Mouse (Mus musculus): Measurements from ENCODE around the gene Utf1.

Utf1 gene

DNA sequence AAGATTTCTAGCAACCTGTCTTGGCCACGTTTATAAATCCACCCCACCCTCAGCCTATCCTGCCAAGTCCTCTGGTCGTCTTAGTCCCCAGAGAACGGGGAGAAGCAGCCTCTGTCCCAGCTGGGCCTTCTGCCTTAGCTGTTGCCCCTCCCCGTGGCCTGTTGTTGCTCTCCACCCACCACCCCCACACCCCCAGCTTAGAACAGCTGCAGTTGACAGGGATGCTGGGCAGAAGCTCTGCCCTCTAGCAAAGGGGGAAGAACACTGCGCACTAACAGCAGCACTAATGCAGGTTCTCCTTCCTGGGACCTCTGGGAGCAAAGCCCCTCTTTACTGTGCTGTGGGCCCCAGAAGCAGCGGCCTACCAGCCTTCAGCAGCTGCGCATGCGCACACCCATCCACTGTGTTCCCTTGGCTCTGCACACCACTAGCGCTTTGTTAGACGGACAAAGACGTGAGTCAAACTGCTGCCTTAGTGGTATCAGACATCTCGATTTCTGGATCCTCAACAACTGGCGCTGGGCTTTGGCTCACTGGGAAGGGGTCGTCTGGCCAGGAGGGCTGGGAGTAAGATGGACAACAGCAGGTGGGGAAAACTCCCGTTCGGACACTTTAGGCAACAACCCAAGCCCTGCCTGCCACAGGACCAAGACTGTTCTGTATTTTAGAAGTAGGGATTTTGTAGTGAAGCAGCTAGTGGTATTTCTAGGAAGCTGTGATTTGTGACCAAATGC lies 2.9 kb upstream of the Utf1 start:
- DNase-seq (ENCODE audit: low read depth) = no peak

- DNase-seq (ENCODE audit: low read depth) = no peak
These were observed 977 bp downstream of the Utf1 start for GRCm38 (mm10) chr7:139944291-139945240.

- DNase-seq (ENCODE audit: low read depth) = no peak
These were observed 1.9 kb downstream of the Utf1 start for GRCm38 (mm10) chr7:139945516-139945915.

DNA sequence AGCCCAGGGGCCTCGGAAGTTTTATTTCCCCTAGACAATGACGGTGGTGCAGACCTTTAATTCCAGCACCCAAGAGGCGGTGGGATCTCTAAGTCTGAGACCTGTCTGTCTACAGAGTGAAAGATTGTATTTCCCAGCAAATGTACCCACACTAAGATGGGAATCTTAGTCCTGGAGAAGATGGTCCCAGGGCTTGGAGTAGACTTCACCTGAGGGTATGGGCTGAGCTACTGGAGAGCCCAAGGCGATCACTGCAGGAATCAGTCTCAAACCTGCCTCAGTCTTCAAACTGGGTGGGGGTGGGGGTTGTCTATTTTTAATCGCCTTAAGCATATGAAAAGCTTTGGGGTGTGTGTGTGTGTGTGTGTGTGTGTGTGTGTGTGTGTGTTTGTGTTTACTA lies 2.4 kb downstream of the Utf1 start:
- no peak for DNase-seq (ENCODE audit: low read depth)

DNA sequence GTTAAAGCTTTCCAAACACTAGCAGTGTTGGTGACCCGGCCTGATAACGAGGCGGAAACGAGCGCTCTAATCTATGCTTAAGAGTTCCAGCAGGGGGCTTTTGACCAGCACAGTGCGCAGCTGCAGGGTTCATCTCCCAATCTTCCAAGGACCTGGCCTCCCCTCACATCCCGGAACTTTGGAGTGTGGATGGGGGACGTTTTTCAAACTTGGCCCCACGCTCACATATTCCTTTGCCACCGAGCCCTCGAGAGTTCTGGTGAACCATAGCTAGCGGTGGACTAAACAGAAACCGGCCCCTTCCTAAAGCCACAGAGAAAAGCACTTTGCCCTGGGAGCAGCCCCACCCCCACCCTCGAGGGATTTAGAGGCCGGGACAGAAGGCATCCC lies 6.3 kb downstream of the Utf1 start:
- DNase-seq (ENCODE audit: low read depth) = peak; percentile 52

- peak; percentile 53 for DNase-seq (ENCODE audit: low read depth)
These were observed 6.8 kb downstream of the Utf1 start for GRCm38 (mm10) chr7:139950283-139950971.

GRCm38 (mm10) chr7:139951079-139951478 lies 7.5 kb downstream of the Utf1 start:
- peak; percentile 31 for DNase-seq (ENCODE audit: low read depth)

- DNase-seq (ENCODE audit: low read depth) = no peak
These were observed 8.5 kb downstream of the Utf1 start for GRCm38 (mm10) chr7:139951991-139952633.

GRCm38 (mm10) chr7:139955505-139955904 lies 11.9 kb downstream of the Utf1 start:
- DNase-seq (ENCODE audit: low read depth) = peak; percentile 47

GRCm38 (mm10) chr7:139956658-139957057 lies 13.1 kb downstream of the Utf1 start:
- no peak for DNase-seq (ENCODE audit: low read depth)

- DNase-seq (ENCODE audit: low read depth) = no peak
These were observed 13.8 kb downstream of the Utf1 start for GRCm38 (mm10) chr7:139957437-139957836.

GRCm38 (mm10) chr7:139957958-139958357 lies 14.4 kb downstream of the Utf1 start:
- DNase-seq (ENCODE audit: low read depth) = no peak

DNA sequence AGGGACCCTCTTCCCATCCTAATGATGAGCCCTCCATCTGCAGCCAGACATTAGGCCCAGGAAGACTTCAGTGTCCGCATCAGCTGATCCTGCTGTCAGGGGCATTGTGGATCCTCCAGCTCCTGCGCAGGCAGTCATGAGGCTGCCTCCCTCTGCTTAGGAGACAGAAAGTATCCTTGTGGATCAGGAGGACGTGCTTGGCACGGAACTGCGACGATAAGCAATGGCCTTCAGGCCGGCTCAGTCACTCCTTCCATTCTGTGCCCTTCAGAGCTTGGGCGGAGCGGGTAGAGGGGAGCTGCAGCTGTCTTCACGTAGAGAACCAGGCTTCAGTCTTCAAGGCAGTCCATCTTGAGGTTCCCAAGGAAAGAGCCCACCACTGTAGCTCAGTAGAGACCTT lies 17.6 kb downstream of the Utf1 start:
- no peak for DNase-seq (ENCODE audit: low read depth)

GRCm38 (mm10) chr7:139963814-139964213 lies 20.2 kb downstream of the Utf1 start:
- no peak for DNase-seq (ENCODE audit: low read depth)

DNA sequence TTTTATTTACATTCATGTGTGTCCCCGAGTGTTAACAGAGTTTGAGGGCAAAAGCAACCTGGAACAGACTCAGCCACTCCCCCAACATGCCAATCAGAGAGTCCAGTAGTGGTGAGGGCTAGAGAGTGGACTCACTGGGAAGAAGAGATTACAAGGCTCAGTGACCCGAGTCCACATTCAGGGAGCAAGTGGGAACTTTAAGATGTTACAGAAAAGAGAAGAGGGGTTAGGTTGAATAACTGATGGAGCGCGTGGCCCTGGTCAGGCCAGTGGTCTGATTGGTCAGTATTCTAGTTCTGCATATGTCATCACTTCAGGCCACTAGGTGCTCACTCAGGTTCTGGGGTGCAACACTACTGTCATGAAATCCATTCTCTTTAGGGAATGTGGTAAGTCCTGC lies 23.6 kb downstream of the Utf1 start:
- DNase-seq (ENCODE audit: low read depth) = no peak

DNA sequence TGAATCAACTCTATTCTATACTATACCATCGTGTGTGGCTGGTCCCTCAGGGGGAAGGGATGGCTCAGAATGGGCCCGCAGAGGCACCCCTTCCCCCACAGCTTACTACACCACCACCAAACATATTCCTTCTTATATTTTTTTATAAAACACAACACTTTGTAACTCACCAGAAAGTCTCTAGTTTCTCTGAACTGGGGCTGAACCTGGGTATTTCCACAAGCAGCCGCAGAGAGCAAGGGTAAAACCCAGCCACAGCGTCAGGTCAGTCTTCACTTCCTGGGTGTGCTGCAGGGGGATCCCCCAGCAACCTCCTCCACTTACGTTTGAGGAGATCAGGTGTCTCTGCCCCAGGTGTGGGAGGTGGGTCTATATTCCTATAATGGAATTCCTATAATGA lies 24.8 kb downstream of the Utf1 start:
- DNase-seq (ENCODE audit: low read depth) = no peak

DNA sequence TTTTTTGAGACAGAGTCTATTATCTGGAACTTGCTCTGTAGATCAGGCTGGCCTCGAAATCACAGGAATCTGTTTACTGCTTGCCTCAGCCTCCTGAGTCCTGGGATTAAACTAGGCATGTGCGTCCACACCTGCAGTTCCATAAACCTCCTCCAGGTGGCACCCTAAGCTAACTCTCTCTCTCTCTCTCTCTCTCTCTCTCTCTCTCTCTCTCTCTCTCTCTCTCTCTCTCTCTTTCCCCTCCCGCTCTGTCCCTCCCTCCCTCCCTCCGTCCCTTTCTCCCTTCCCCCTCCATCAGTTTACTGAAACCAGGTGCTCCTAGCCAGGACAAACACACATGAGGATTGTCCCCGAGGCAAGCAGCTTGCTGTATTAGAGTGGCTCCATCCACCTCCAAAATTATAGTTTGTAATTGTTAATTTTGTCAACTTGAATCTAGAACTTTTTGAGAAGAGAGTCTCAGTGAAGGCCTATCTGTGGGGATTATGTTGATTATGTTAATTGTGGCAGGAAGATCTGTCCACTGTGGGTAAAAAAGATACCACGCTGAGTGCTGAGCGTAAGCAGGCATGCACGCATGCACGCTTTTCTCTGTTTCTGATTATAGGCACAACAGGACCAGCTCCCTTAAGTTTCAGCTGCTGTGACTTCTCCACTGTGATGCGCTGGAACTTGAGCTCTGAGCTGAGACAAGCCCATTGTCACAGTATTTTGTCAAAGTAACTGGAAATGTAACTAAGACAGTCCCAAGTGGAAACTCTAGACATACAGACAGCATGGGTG lies 25.9 kb downstream of the Utf1 start:
- peak; percentile 41 for DNase-seq (ENCODE audit: low read depth)

DNA sequence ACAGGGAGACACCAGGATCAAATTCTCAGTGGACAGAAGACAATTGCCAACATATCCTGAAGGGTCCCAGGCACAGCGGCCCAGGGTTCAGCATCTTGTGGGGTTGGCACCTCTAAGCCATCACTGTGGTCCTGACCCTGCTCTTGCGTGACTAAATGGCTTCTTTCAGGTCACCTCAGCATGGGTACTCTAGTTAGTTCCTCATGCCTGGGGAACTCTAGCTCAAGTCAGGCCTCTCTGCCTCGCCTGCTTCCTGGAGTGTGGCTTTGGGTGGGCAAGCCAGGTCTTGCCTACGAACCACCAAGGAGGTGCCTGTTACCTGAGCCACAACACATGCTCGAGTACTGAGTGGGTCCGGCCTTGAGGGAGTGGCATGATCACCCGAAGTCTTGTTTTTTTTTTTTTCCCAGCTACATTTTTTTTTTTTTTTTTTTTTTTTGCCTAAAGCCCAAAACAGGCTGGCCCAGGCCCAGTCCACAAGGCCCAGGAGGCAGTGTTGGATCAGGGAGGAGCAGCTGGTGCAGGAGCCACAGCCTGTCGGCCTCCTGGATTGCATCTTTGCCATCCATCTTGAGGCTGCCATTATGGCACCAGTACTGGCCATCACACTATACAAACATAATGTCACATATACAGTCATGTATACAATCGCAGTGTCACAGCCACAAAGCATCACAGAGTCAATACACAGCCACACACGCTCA lies 26.8 kb downstream of the Utf1 start:
- DNase-seq (ENCODE audit: low read depth) = no peak

GRCm38 (mm10) chr7:139970979-139971378 lies 27.4 kb downstream of the Utf1 start:
- DNase-seq (ENCODE audit: low read depth) = no peak

DNA sequence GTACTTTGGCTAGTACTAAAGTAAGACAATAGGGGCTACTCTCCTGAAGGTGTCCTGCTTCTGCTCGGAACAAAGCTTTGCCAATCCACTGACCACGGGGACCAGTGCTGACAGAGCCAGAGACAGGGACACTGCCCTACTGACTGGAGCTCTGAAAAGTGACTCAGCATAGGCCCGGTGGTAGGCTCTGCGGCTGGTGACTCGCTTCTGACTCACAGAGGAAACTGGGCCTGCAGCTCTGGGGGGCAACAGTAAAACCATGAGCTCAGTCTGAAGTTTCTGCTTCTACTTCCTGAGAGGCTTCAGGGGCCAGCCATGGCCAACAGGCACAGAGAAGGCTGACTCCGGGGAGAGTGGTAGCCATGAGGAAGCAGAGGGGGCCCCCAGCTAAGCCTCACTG lies 27.8 kb downstream of the Utf1 start:
- no peak for DNase-seq (ENCODE audit: low read depth)

DNA sequence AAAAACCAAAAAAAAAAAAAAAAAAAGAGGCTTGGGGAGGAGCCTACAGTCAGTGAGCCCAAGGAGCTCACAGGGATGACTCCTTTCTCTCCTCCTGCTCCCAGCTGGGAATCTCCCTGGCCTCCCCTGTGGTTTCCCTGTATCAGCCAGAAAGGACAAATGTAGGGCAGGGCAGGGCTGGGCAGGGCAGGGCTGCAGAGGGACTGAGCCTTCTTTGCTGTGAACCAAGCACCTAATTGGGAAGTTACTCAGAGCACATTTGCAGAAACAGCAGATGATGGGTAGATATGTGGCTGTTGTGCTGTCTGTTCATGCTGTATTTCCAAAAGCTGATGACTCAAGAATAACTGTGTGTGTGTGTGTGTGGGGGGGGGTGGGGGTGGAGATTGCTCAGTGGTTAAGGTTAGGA lies 29.3 kb downstream of the Utf1 start:
- DNase-seq (ENCODE audit: low read depth) = no peak

Data from c-Kit-positive CD71-positive TER-119-negative erythroid progenitor cells, embryonic 14.5 days (primary cell).